Mouse (Mus musculus) right cerebral cortex, postnatal 10 days (tissue): ENCODE results near the gene Olfr1412.
A peak's percentile ranks its signal among the peaks of the same experiment; 100 is the strongest.

Source experiments
- DNase-seq, 2 experiments: peaks; one replicate each; pipeline ENCODE4 v3.0.0; 2021; ENCODE audit warnings: low spot score in 2 of 2

The Olfr1412 gene

DNA sequence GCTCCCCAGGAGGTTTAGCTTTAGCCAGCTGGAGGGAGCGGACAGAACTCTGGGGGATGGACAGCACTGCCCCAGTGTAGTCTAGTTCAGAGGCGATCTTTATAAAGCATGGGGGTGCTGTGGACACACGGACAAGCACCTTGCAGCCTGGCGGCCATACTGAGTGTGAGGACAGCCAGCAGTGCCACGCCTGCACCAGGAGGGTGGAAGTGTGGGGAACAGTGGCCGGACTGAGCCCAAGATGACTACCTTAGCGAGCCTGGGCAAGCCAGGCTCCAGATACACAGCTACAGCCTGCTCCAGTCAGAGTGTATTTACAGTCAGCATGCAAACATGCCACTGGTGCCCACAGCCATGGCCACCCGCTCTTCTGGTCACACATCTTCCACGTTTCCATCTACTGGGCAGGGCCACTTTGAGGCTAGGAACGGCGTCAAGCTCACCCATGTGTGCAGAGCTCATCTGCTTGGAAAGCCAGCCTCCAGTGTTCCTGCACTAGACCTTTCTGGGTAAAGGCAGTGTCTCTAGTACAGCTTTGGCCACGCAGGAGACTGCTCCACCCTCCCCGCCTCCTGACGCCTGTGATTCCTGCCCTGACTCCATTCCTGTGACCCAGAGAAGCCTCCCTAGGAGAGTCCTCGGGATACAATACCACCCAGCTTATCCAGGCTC is 52.1 kb downstream of the Olfr1412 start:
- DNase-seq = peak in 1 of 2 experiments; percentile 15

GRCm38 (mm10) chr1:92638181-92638580 is 52.6 kb downstream of the Olfr1412 start:
- DNase-seq = peak; percentile 45 to 59

DNA sequence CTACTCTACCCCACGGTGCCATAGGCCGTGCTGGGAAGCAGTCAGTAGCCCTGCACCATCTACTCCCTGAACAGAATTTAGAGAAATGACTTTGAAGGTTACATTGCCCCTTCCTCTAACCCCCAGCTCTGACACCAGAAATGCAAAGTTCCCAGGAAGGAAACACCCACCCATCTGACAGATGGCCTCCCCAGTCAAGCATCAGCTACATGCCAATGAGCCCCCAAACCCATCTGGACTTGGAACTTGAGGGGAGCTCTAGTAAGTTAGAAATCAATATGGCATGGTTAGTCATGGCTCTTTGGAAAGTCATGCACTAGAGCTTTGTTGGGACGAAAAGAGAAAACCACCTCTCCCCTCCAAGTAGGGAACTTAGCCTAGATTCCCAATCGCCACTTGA is 53.2 kb downstream of the Olfr1412 start:
- DNase-seq = peak in 1 of 2 experiments; percentile 18

- DNase-seq = peak in 1 of 2 experiments; percentile 17
These were observed 54.8 kb downstream of the Olfr1412 start for GRCm38 (mm10) chr1:92640393-92640792.
